Mouse (Mus musculus): ENCODE data around the gene Hmgcs2.

DNA sequence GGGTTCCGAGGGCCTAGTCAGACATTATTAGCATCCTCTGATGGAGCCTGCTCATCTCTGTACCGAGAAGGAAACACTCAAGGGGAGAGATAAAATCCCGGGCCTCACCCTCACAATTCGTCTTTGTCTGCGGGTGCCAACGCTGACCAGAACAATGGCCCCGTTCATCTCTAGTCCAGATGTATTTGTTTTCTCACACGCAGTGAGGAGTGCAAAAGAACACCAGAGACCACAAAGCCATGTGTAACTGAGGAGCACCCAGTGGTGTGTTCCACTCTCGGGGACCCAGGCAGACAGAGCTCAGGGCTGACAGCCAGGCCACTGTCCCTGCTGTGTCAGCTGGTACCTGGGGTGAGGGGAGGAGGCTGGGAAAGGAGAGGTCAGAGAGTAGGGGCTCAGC lies 44.0 kb downstream of the Hmgcs2 start:
- TF ChIP-seq MYOG (IDR thresholded peaks at IDR 0.05; ENCODE audit: control insufficient read depth in 1 of 3, insufficient read depth in 1 of 3, insufficient read length in 2 of 3, low read depth in 2 of 3) (no peak), SRF (IDR thresholded peaks at IDR 0.05; ENCODE audit: control insufficient read depth, insufficient read length, low read depth) (no peak), POLR2A (IDR thresholded peaks at IDR 0.05; ENCODE audit: insufficient read length, low read depth) (no peak), E2F4 (IDR thresholded peaks at IDR 0.05; ENCODE audit: insufficient read depth) (no peak)

Data from myocyte (in vitro differentiated cells).